ENCODE assay signal across 8 mouse cellular contexts in genomic region chr19:57123503-57124137, GRCm38 (mm10).
DNase-seq lines count a peak whose midpoint lies in the region; ATAC-seq and TF ChIP-seq lines count a peak whose summit lies in the region.

No protein-coding gene starts in this region.

- no peak for TF ChIP-seq CTCF in left cerebral cortex, adult 2 months (IDR thresholded peaks at IDR 0.05)

- H3K4me2 ChIP-seq in embryonic facial prominence, embryonic 12.5 days (replicated peaks): no peak overlapping the region
- no peak overlapping the region for H3K4me2 ChIP-seq in midbrain, embryonic 16.5 days (ENCODE audit: low read length)

- no peaks in the 10 kb centered on the region for H3K9me3 ChIP-seq in embryonic facial prominence, embryonic 12.5 days
- no peaks in the 10 kb centered on the region for H3K9me3 ChIP-seq in midbrain, embryonic 16.5 days (replicated peaks; ENCODE audit: control insufficient read depth, low read length, poor library complexity, severe bottlenecking)

- no peak overlapping the region for H3K9ac ChIP-seq in embryonic facial prominence, embryonic 12.5 days
- H3K9ac ChIP-seq in midbrain, embryonic 16.5 days (ENCODE audit: low read depth, low read length): no peak overlapping the region

- H3K4me3 ChIP-seq in left cerebral cortex, adult 2 months: no peak overlapping the region
- H3K4me3 ChIP-seq in embryonic facial prominence, embryonic 12.5 days: no peak overlapping the region
- no peak overlapping the region for H3K4me3 ChIP-seq in midbrain, embryonic 16.5 days (ENCODE audit: low read depth, low read length)

- WGBS in embryonic facial prominence, embryonic 12.5 days: 55% methylated on average over 11 of the region's 11 CpGs
- 64% methylated on average over 11 of the region's 11 CpGs for WGBS in midbrain, embryonic 16.5 days

- peaks cover 26% of the 10 kb centered on the region for H3K4me1 ChIP-seq in embryonic facial prominence, embryonic 12.5 days
- peaks cover 9% of the 10 kb centered on the region for H3K4me1 ChIP-seq in midbrain, embryonic 16.5 days (ENCODE audit: control insufficient read depth, insufficient read depth, low read length)

- no peak for ATAC-seq in embryonic facial prominence, embryonic 12.5 days (ENCODE audit: insufficient number of reproducible peaks, insufficient read depth, low FRiP score, low TSS enrichment)
- no peak for ATAC-seq in midbrain, embryonic 16.5 days

- no peaks in the 10 kb centered on the region for H3K36me3 ChIP-seq in embryonic facial prominence, embryonic 12.5 days
- H3K36me3 ChIP-seq in midbrain, embryonic 16.5 days (ENCODE audit: control insufficient read depth, insufficient read depth, low read length): peaks cover 2% of the 10 kb centered on the region; the same call in 1 of the 2 replicates

- H3K27me3 ChIP-seq in embryonic facial prominence, embryonic 12.5 days: no peaks in the 10 kb centered on the region
- H3K27me3 ChIP-seq in midbrain, embryonic 16.5 days (ENCODE audit: control insufficient read depth, insufficient read depth, low read depth, low read length): no peaks in the 10 kb centered on the region

- DNase-seq in left cerebral cortex, adult 2 months (ENCODE audit: extremely low spot score in 1 of 2, low spot score in 2 of 2): no peak
- no peak for DNase-seq in left cerebral cortex, postnatal 25 days (ENCODE audit: low spot score in 2 of 2)
- peak; percentile 65 for DNase-seq in heart, postnatal 4 days
- peak; percentile 63 to 75 for DNase-seq in kidney, postnatal 4 days
- peak; percentile 82 for DNase-seq in thymus, postnatal 4 days
- DNase-seq in frontal cortex, postnatal 36 days (ENCODE audit: low spot score in 2 of 2): no peak

- H3K27ac ChIP-seq in left cerebral cortex, adult 2 months: peak overlapping the region; percentile 15; the same call in 1 of the 2 replicates
- peak overlapping the region; percentile 67 for H3K27ac ChIP-seq in embryonic facial prominence, embryonic 12.5 days
- H3K27ac ChIP-seq in midbrain, embryonic 16.5 days (ENCODE audit: low read length): peak overlapping the region; percentile 47

- intact Hi-C loops in left cerebral cortex, adult 2 months (cut with DNase I): no loop called here
- intact Hi-C loops in left cerebral cortex, postnatal 25 days (cut with DNase I): no loop called here

Comparison
In these comparisons a context has a peak if more than half of its experiments do, and no peak if none do; other contexts are left out.
1. DNase-seq: peak in heart, postnatal 4 days (single experiment), kidney, postnatal 4 days (2 of 2) and thymus, postnatal 4 days (single experiment); none in left cerebral cortex, adult 2 months (0 of 2), left cerebral cortex, postnatal 25 days (0 of 2) and frontal cortex, postnatal 36 days (0 of 2).
2. H3K27ac ChIP-seq: peak in every context shown above with its lines; median percentile 67 in embryonic facial prominence, embryonic 12.5 days; 47 in midbrain, embryonic 16.5 days; 15 in left cerebral cortex, adult 2 months.